ENCODE assay signal across 13 mouse cellular contexts in genomic region chr12:24723434-24723833, GRCm38 (mm10). TPM values are rescaled to one million over a fixed set of nuclear protein-coding genes. Genes with fewer than 3 reads are reported as not detected.
DNase-seq lines count a peak whose midpoint lies in the region; ATAC-seq and TF ChIP-seq lines count a peak whose summit lies in the region.
"Had no signal": no experiment of that assay in that cellular context is flagged by ENCODE, and none has a peak within 500 bp of the region (broad histone marks: within the 10 kb centered on the region; RNA-seq: fewer than 3 reads in every experiment).

No protein-coding gene starts in this region.

- no peak overlapping the region for H3K9ac ChIP-seq in heart, embryonic 16.5 days (ENCODE audit: low read length)
- H3K9ac ChIP-seq in lung, embryonic 16.5 days (ENCODE audit: low read length) = no peak overlapping the region
- H3K9ac ChIP-seq in stomach, postnatal 0 days (ENCODE audit: low read length) = no peak overlapping the region
- H3K9ac ChIP-seq in midbrain, embryonic 16.5 days (ENCODE audit: low read depth, low read length) = no peak overlapping the region
- H3K9ac ChIP-seq: hindbrain, embryonic 12.5 days; liver, postnatal 0 days had no signal

- H3K4me2 ChIP-seq in heart, embryonic 16.5 days (ENCODE audit: low read depth, low read length) = no peak overlapping the region
- no peak overlapping the region for H3K4me2 ChIP-seq in lung, embryonic 16.5 days (ENCODE audit: low read depth, low read length)
- H3K4me2 ChIP-seq in stomach, postnatal 0 days (replicated peaks; ENCODE audit: low read depth) = no peak overlapping the region
- H3K4me2 ChIP-seq in midbrain, embryonic 16.5 days (ENCODE audit: low read length) = no peak overlapping the region
- H3K4me2 ChIP-seq: hindbrain, embryonic 12.5 days had no signal

- H3K27me3 ChIP-seq in heart, embryonic 16.5 days (ENCODE audit: control insufficient read depth, insufficient read depth, low read length) = no peaks in the 10 kb centered on the region
- H3K27me3 ChIP-seq in lung, embryonic 16.5 days (ENCODE audit: control insufficient read depth, insufficient read depth, low read depth, low read length) = no peaks in the 10 kb centered on the region
- H3K27me3 ChIP-seq in stomach, postnatal 0 days (ENCODE audit: control insufficient read depth, insufficient read depth, low read length) = no peaks in the 10 kb centered on the region
- no peaks in the 10 kb centered on the region for H3K27me3 ChIP-seq in midbrain, embryonic 16.5 days (ENCODE audit: control insufficient read depth, insufficient read depth, low read depth, low read length)
- H3K27me3 ChIP-seq: CH12.LX; hindbrain, embryonic 12.5 days had no signal

- 44% methylated on average over 2 of the region's 2 CpGs for WGBS in heart, embryonic 16.5 days
- 32% methylated on average over 2 of the region's 2 CpGs for WGBS in lung, embryonic 16.5 days
- 24% methylated on average over 2 of the region's 2 CpGs for WGBS in stomach, postnatal 0 days
- WGBS in midbrain, embryonic 16.5 days = 70% methylated on average over 2 of the region's 2 CpGs

- no peak for TF ChIP-seq CTCF in stomach, postnatal 0 days (IDR thresholded peaks at IDR 0.05; ENCODE audit: low read depth)

- no peaks in the 10 kb centered on the region for H3K36me3 ChIP-seq in heart, embryonic 16.5 days (ENCODE audit: control insufficient read depth, insufficient read depth)
- H3K36me3 ChIP-seq in lung, embryonic 16.5 days (ENCODE audit: control insufficient read depth, insufficient read depth, low read length) = no peaks in the 10 kb centered on the region
- H3K36me3 ChIP-seq in stomach, postnatal 0 days (ENCODE audit: control insufficient read depth, insufficient read depth, low read length) = no peaks in the 10 kb centered on the region
- H3K36me3 ChIP-seq in midbrain, embryonic 16.5 days (ENCODE audit: control insufficient read depth, insufficient read depth, low read length) = no peaks in the 10 kb centered on the region
- H3K36me3 ChIP-seq: hindbrain, embryonic 12.5 days had no signal

- peak overlapping the region; percentile 32 for H3K27ac ChIP-seq in heart, embryonic 16.5 days (ENCODE audit: low read length)
- H3K27ac ChIP-seq in lung, embryonic 16.5 days (ENCODE audit: low read length) = peak overlapping the region; percentile 86
- peak overlapping the region; percentile 86 for H3K27ac ChIP-seq in stomach, postnatal 0 days (replicated peaks)
- no peak overlapping the region for H3K27ac ChIP-seq in midbrain, embryonic 16.5 days (ENCODE audit: low read length)

- DNase-seq in heart, adult 18-20 months = no peak
- no peak for DNase-seq in lung, postnatal 25 days (ENCODE audit: low spot score)
- peak; percentile 94 for DNase-seq in fat pad, adult 2 months (ENCODE audit: extremely low read depth, low read depth, low spot score)
- no peak for DNase-seq in stomach, postnatal 0 days (ENCODE audit: low spot score)
- DNase-seq: cerebellum, postnatal 10 days; liver, postnatal 0 days; spleen, adult 18-20 months had no signal

- ATAC-seq in heart, embryonic 16.5 days (replicated peaks; ENCODE audit: extremely low read depth, insufficient read depth, low FRiP score) = 0 out of 2 replicates have a peak, but pooled peaks have one; percentile 49
- ATAC-seq in lung, embryonic 16.5 days (ENCODE audit: low read depth) = 0 out of 2 replicates have a peak, but pooled peaks have one; percentile 43
- ATAC-seq in stomach, postnatal 0 days (ENCODE audit: low FRiP score, low TSS enrichment) = 0 out of 2 replicates have a peak, but pooled peaks have one; percentile 40
- no peak for ATAC-seq in midbrain, embryonic 16.5 days
- no peak for ATAC-seq in frontal cortex, adult (ENCODE audit: low TSS enrichment)

- no peak for TF ChIP-seq EP300 in stomach, postnatal 0 days (optimal IDR thresholded peaks at IDR 0.05)

- peaks cover 11% of the 10 kb centered on the region for H3K4me1 ChIP-seq in heart, embryonic 16.5 days (ENCODE audit: control insufficient read depth, insufficient read depth, low read length)
- H3K4me1 ChIP-seq in lung, embryonic 16.5 days (replicated peaks; ENCODE audit: control insufficient read depth, insufficient read depth, low read length) = peaks cover 13% of the 10 kb centered on the region
- no peaks in the 10 kb centered on the region; the same call in 1 of the 2 replicates for H3K4me1 ChIP-seq in stomach, postnatal 0 days (replicated peaks; ENCODE audit: control insufficient read depth, insufficient read depth)
- H3K4me1 ChIP-seq in midbrain, embryonic 16.5 days (ENCODE audit: control insufficient read depth, insufficient read depth, low read length) = peaks cover 6% of the 10 kb centered on the region; the same call in 1 of the 2 replicates

- no peak overlapping the region for H3K4me3 ChIP-seq in heart, embryonic 16.5 days (ENCODE audit: low read length)
- H3K4me3 ChIP-seq in lung, embryonic 16.5 days (ENCODE audit: low read length) = no peak overlapping the region
- no peak overlapping the region for H3K4me3 ChIP-seq in stomach, postnatal 0 days (ENCODE audit: low read depth, low read length)
- no peak overlapping the region for H3K4me3 ChIP-seq in midbrain, embryonic 16.5 days (ENCODE audit: low read depth, low read length)
- H3K4me3 ChIP-seq: hindbrain, embryonic 12.5 days had no signal

- 0 out of 2 replicates have a peak, but pooled peaks cover 3% of the 10 kb centered on the region for H3K9me3 ChIP-seq in heart, embryonic 16.5 days (replicated peaks; ENCODE audit: control insufficient read depth, low read length)
- no peaks in the 10 kb centered on the region for H3K9me3 ChIP-seq in lung, embryonic 16.5 days (ENCODE audit: control insufficient read depth, low read length)
- H3K9me3 ChIP-seq in stomach, postnatal 0 days (ENCODE audit: control insufficient read depth, low read length) = no peaks in the 10 kb centered on the region
- 0 out of 2 replicates have a peak, but pooled peaks cover 2% of the 10 kb centered on the region for H3K9me3 ChIP-seq in midbrain, embryonic 16.5 days (replicated peaks; ENCODE audit: control insufficient read depth, low read length, poor library complexity, severe bottlenecking)
- H3K9me3 ChIP-seq: hindbrain, embryonic 12.5 days had no signal

RNA-seq across cellular contexts. Expression of gene Rrm2, which starts 15.4 kb away (rescaled TPM):
- 231 and 265 TPM in 2 replicates for polyA plus RNA-seq in heart, embryonic 16.5 days (2015; fragmentation: Nextera tagmentation; extraction: Ambion mirVana)
- total RNA-seq in heart, adult 18-20 months (2021) = 1 to 10 TPM; 2.0 to 3.4 TPM
- polyA plus RNA-seq in lung, embryonic 16.5 days (2015; fragmentation: Nextera tagmentation; extraction: Ambion mirVana) = 196 and 207 TPM in 2 replicates
- 38.0 and 41.2 TPM in 2 replicates for polyA plus RNA-seq in stomach, postnatal 0 days (2015; fragmentation: Nextera tagmentation; extraction: Ambion mirVana)
- polyA plus RNA-seq in midbrain, embryonic 16.5 days (2015; fragmentation: Nextera tagmentation; extraction: Ambion mirVana) = 37.5 and 41.4 TPM in 2 replicates

RNA-seq across cellular contexts. Expression of gene Cys1, which starts 41.8 kb away (rescaled TPM):
- polyA plus RNA-seq in heart, embryonic 16.5 days (2015; fragmentation: Nextera tagmentation; extraction: Ambion mirVana) = 0.97 and 1.5 TPM in 2 replicates
- total RNA-seq in heart, adult 18-20 months (2021) = 1 to 10 TPM; 3.3 to 3.9 TPM
- polyA plus RNA-seq in lung, embryonic 16.5 days (2015; fragmentation: Nextera tagmentation; extraction: Ambion mirVana) = 1.6 and 2.4 TPM in 2 replicates
- 1.4 and 1.9 TPM in 2 replicates for polyA plus RNA-seq in stomach, postnatal 0 days (2015; fragmentation: Nextera tagmentation; extraction: Ambion mirVana)
- 1.6 and 1.8 TPM in 2 replicates for polyA plus RNA-seq in midbrain, embryonic 16.5 days (2015; fragmentation: Nextera tagmentation; extraction: Ambion mirVana)
- total RNA-seq: CH12.LX had no signal

Comparison
In these comparisons a context has a peak if more than half of its experiments do, and no peak if none do; other contexts are left out.
1. ATAC-seq: peak in heart, embryonic 16.5 days (single experiment), lung, embryonic 16.5 days (single experiment) and stomach, postnatal 0 days (single experiment); none in midbrain, embryonic 16.5 days (single experiment) and frontal cortex, adult (single experiment).